Mouse (Mus musculus) thymus, adult 2 months (tissue): ENCODE measurements at regions not wholly inside any gene's neighbourhood (a gene's known extent, or its start where the extent isn't known, plus 50 kb on each side); places are given as distances from the start of the nearest gene placed in this dataset.

Experiments used
- CTCF ChIP-seq: fragments of 200-500 bp; IDR thresholded peaks from 2 replicates; pipeline ENCODE4 v1.5.1; 2012; ENCODE audit warnings: mild to moderate bottlenecking, control low read depth, low read length, moderate library complexity, borderline replicate concordance; ENCODE audit not compliant: control insufficient read depth, poor library complexity, insufficient read depth; ENCODE audit errors: extremely low read depth
- POLR2A ChIP-seq: fragments of 200-500 bp; IDR thresholded peaks from 2 replicates; pipeline ENCODE4 v1.6.1; 2012; ENCODE audit warnings: mild to moderate bottlenecking, low read length, control low read depth, moderate library complexity; ENCODE audit not compliant: control insufficient read depth, poor library complexity, insufficient read depth; ENCODE audit errors: extremely low read depth

DNA sequence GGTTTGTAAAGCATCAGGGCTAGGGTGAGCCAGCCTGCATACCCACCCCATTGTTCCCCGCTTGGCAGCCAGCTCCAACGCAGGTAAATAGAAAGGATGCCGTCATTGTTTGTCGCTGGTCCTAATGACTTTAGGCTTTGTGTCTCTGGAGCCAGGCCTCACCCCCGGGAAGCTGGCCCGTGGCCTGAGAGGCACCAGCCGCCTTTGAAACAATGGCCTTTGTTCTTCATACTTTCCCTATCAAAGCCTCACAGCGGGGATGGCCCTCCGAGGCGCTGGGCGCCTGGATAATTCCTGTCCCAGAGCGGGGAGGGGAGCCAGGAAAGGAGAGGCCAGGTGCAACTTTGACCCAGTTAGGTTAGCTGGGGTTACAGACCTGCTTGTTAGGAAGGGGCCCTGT lies 495.0 kb downstream of the Med13l start:
- no peak for TF ChIP-seq POLR2A
- no peak for TF ChIP-seq CTCF
